Mouse (Mus musculus): Measurements from ENCODE around the gene Chst1.

Chst1 gene

DNA sequence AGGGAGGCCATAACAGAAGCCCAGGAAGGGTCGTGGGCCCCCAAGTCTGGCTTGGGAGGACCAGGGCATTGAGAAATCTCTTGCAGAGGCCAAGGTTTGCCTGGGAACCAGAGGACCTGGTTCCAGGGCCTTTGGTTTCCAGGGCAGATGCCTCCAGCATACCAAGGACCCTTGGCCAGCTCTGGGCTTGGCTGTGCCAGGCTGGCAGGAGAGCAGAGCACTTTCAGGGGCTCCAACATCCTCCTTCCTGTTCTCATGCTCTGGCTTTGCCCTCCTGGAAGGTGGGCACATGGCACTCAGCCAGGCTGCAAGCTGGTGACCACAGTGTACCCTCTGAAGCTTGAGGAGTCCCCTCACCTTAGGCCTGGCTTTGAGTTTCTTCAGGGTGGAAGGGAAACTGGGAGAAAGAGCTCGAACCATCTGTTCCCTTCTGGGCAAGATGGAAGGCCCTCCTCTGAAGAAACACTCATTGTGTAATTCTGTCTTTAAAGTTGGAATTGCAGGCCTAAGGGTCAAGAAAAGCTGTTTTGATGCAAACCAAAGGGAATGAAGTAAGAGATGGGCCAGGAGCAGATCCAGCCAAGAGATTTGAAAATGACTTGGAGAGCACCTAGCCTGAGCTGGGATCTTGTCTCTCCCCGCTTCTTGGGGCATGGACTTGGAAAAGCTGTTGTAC lies 10.3 kb downstream of the Chst1 start:
- in situ Hi-C loops (cut with MboI, MseI) = loop anchor here (5.0 kb wide), 1 partner anchor 202 kb away; no protein-coding TSS in a partner anchor

DNA sequence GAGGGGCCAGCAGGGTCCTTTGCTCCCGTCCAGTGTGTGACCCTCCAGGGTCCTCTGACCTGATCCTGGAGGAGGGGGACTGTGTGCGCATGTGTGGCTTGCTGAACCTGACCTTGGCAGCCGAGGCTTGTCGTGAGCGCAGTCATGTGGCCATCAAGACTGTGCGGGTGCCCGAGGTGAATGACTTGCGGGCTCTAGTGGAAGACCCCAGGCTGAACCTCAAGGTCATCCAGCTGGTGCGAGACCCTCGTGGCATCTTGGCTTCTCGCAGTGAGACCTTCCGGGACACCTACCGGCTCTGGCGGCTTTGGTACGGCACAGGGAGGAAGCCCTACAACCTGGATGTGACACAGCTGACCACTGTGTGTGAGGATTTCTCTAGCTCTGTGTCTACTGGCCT lies 14.1 kb downstream of the Chst1 start:
- in situ Hi-C loops (cut with MboI, MseI) = loop anchor here (5.0 kb wide), 1 partner anchor 199 kb away; no protein-coding TSS in a partner anchor

DNA sequence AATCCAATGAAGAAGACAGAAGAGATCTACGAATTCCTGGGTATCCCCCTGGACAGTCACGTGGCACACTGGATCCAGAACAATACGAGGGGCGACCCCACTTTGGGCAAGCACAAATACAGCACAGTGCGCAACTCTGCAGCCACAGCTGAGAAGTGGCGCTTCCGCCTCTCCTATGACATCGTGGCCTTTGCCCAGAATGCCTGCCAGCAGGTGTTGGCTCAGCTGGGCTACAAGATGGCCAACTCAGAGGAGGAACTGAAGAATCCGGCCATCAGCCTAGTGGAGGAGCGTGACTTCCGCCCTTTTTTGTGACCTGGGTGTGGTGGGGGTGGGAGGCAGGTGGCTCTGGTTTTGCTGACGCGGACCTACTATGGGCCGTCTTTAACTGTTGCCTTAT lies 14.6 kb downstream of the Chst1 start:
- in situ Hi-C loops (cut with MboI, MseI) = loop anchor here (5.0 kb wide), 1 partner anchor 198 kb away; no protein-coding TSS in a partner anchor

DNA sequence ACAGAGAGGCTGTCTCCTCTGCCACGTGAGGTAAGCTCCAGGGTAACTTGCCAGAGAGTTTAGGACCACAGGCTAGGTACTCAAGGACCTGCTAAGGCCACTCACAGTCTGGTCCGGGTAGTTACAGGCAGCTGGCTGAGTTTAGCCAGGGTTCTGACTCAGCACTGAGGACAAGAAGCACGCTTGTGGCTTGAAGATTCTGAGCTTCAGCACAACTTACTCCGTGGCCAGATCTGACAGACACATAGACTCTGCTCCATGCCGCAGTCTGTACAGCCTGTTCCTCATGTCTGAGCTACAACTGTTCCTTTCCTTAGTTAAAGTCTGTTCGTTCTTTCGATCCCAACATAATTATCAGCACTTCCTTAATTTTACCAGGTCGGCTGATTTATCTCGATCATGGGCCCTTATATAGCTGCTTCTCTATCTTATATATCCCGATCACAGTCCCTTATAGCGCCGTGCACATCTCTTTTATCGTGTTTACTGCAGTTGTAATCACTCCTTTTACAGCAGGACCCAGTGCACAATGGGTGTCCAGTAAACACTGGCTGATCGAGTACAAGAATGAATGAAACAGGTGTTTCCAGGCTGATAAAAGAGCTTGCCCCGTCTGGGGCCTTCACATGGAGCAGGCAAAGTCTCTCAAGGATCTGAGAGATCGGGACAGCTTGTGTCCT lies 17.7 kb downstream of the Chst1 start:
- in situ Hi-C loops (cut with MboI, MseI) = no loop called here

DNA sequence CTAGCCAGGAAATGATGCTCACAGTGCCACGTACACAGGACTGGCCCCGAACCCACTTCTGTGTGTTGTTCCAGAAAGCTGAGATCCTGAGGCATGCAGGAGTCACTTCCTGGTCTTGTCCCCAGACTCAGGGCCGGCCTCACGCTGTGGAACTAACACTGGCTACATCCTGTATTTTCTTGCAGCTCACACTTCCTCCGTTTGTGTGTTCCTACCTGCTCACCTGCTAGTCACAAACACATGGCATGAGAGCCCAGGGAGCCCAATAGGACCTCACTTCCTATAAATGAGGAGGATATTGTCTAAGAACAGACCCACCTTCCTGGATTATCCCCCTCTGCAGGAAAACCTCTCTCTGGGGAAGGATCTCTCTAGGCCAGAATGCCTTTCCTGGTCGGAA lies 18.5 kb downstream of the Chst1 start:
- in situ Hi-C loops (cut with MboI, MseI) = no loop called here

DNA sequence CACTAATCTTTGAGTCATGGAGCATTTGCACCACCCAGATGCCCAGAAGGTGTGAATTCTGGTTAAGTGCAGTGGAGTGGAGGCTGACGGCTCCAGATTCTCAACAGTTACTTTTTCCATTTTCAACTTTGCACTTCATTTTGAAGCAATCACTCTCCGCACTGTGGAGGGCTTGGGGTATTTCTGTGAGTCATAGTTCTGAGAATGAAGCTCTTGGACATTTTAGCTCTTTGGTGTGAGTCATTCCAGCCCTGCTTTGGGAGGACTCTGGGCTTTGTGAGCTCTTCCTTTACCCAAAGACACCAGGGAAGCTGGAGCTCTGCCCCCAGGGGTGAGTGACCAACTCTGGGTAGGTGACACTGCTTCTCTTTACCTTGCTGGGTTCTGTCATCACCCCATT lies 28.1 kb downstream of the Chst1 start:
- in situ Hi-C loops (cut with MboI, MseI) = no loop called here

DNA sequence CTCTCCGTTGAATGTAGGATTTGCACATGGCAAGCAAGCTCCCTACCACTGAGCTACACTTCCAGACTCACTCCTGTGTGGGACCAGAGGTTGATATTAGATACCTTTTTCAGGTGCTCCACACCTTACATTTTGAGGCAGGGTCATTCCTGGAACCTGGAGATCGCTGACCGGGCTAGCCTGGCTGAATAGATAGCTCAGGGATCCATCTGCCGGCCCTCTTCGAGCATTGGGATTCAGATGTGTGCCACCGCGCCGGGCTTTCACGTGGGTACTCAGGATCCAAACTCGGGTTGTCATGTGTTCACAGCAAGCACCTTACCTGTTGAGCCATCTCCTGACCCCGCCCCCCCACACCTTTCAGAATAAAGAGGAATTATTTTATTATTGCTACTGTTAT lies 31.3 kb downstream of the Chst1 start:
- in situ Hi-C loops (cut with MboI, MseI) = no loop called here

DNA sequence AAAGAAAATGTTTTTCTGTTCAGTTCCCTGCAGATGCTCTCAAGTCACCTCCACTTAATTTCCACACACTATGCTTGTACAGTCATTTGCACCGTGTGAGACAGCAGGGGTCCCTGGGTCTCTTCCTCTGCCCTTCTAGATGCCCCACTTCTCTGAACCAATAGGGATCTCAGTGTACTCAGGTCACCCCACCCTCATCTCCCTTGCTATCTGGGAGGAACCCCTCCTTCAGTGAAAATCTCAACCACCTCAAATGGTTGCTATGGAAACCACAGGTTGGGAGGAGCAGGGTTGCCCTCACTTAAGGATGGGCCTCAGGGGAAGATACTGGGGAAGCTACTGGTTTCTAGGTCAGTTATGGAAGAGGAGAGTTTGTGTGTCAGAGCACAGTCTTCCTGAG lies 32.5 kb downstream of the Chst1 start:
- in situ Hi-C loops (cut with MboI, MseI) = no loop called here

DNA sequence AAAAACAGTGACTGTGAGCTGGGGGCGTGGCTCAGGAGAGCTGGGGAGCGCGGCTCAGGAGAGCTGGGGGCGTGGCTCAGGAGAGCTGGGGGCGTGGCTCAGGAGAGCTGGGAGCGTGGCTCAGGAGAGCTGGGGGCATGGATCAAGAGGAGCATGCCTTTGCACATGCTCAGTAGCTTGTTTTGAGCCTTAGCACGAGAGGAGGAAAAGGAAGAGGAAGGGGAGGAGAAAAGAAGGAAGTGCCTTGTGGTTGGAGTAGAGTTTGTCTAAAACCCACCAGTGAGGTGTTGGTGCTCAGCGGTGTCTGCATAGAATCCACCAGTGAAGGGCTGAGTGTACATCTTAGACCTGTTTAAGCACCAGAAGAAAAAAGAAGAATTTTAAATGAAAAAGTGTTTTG lies 41.0 kb downstream of the Chst1 start:
- in situ Hi-C loops (cut with MboI, MseI) = no loop called here

DNA sequence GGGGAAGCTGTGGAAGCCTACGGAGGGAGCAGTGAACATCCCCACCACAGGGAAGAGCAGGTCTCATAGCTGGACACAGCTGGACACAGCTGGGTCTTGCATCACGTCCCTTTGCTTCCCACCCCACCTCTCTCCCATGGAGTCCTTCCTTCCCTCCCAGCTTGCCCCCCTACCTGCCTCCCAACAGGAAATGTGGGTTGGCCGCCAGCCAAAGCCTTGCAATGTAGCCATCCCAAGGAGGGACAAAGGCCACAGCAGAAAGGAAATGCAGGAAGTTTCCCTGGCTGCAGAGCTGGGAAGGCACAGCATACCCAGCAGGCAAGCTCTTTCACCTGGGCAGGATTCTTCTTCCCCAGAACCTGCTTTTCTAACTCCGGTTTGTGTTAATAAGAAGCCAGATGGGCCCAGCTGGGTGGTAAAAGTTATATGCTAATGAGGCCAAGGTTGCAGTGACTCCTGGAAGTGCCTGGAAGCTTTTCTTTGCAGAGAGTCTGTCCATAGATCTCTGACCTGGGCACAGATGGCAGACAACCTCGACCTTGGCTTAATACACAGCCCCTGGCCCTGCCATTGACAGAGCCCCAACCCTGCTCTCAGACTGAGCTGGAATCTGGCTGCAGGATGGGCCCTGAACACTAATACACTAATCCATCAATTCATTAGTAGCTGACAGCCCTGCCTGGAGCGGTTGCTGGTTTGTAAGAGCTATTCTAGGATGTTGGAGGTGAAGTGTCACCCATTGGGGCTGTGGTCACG lies 46.0 kb downstream of the Chst1 start:
- in situ Hi-C loops (cut with MboI, MseI) = no loop called here

DNA sequence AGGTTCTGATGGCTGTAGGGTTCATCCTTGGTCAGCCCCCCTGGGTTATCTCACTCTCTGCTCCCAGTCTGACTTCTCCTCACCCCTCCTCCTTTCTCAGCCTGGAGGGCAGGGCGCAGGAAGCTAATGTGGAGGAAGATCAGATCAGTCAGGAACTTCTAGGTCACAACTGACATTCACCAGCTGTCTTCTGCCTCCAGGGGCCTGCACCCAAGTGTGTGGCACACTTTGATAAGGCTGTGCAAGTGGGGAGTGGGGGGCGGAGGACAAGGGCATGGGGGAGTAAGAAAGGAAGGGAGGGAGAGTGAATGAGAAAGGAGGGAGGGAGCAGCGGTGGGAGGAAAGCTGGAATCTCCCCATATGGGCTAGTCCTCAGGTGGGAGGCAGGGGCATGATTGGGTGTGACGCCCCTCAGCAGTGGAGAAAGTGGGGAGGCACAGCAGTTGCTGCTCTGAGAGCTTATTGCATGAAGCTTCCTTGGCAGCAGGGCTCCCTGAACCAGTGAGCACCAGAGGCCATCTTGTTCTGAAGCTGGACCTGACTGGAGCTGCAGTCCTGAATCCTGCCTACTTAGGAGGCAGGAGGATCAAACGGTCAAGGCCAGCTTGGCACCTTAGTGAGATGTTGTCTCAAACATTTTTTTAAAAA lies 49.8 kb downstream of the Chst1 start:
- in situ Hi-C loops (cut with MboI, MseI) = no loop called here

DNA sequence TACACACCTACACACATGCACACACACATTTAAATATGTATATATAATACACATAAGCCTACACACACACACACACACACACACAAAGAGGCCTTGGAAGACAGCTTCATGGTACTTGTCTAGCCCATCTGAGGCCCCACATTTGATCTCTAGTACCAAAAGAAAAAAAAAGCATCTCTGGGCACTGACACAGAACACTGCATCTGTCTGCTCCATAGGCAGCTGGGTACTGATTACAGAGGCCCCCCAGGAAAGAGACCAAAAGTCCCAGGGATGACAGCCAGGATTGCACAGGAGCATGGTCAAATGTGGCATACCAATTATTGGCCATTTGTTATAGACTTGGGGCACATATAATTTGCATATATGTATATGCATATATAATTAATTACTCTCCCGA lies 50.9 kb downstream of the Chst1 start:
- in situ Hi-C loops (cut with MboI, MseI) = loop anchor here (10.0 kb wide), 1 partner anchor 874 kb away; no protein-coding TSS in a partner anchor

DNA sequence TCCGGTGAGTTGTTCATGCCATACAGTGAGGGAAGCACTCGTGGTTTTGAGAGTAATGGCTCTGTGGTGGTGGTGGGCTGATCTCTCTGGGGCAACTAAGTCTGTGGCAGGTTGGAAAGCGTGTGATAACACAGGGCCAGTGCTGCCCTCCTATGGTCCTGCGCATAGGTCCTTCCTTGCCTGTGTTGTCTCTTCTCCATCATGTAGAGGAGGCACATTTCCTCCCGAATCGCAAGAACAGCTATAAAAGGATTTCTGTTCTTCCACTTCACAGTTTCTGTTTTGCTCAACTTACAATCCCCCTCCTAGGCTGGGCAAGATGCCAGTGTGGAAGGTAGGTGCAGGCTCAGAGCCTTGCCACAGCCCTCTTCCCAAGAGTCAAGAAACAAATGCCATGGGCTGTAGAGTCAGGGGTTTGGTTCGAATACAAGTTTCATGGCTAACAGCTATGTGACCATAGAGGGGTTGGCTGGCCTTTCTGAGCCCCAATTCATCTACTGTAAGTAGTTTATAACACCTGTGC lies 51.8 kb downstream of the Chst1 start:
- in situ Hi-C loops (cut with MboI, MseI) = loop anchor here (10.0 kb wide), 1 partner anchor 873 kb away; no protein-coding TSS in a partner anchor

DNA sequence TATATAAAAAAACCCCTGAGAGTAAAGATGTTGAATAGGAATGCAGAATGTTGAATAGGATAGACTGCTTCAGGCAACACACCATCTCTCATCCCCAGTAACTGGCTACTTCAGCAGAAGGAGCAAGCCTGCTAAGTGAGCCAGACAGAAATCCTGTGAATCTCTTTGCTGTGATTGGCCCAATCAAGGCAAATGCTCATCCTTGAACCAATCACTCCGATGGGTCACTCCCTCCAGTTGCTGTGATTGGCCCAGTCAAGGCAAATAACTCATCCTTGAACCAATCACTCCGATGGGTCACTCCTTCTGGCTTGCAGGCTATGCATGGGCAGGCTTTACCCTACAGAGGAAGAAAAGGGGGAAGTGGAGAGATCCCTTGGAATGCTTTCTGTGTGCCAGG lies 57.7 kb downstream of the Chst1 start:
- in situ Hi-C loops (cut with MboI, MseI) = loop anchor here (10.0 kb wide), 1 partner anchor 868 kb away; no protein-coding TSS in a partner anchor

DNA sequence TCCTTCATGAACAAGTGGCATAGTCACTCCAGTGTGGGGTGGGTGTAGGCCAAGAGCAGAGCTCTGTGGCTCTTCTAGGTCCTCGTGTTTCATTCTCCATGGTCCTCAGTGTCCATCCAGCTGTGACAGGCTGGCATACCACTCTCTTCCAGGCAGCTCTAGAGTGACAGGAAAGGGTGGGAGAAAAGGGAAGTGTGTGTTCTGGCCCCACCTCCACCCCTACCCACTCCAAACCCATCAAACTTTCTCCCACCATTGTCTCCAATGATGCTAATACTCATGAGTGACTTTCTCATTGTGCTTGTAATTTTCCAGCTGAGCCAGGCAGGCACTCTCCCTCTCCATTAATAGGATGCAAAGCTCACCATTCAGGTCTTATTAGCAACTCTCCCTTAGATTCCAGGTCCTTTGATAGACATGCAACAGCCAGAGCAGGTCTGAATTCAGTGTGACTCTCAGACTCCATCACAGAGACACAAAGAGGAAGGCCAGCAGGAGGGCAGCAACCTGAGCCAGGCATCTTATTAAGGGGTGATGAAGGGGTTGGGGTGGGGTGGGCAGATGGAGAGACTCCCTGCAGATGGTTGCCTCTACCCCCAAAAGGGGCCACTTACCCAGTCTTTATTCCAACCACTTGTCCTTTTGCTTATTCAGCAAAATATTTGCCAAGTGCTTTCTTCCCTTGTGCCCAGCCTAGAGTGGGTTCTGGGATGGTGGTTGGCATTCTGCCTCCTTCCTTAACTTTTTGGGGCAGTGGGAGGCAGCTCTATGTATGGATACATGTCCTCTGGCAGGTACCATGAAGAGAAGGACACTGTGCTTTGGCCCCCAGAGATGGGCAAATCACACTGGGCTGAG lies 59.0 kb downstream of the Chst1 start:
- in situ Hi-C loops (cut with MboI, MseI) = loop anchor here (10.0 kb wide), 1 partner anchor 866 kb away; no protein-coding TSS in a partner anchor

DNA sequence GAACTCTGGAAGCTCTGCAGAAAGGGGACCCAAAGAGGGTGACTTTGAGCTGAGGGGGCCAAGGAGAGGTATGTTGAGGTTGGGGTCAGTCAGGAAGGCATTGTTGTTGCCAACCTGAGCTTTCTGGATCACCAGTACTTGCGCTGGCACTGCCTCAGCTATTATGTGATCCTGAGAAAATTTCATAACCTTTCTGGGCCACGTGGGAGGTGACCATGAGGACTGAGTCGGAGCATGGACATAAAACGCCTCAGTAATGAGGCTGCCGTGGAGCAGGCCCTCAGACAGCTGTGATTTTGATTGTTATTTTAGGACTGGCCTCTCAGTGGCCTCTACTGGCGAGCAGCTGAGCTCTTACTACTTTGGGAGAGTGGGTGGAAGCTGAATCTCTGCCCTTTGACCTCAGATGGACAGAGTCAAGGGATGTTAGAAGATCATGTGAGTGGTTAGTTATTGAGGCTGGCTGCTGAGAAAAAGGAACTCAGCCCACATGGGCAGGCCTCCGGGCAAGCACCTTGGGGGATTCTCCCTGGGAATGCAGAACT lies 60.1 kb downstream of the Chst1 start:
- in situ Hi-C loops (cut with MboI, MseI) = loop anchor here (10.0 kb wide), 1 partner anchor 865 kb away; no protein-coding TSS in a partner anchor

DNA sequence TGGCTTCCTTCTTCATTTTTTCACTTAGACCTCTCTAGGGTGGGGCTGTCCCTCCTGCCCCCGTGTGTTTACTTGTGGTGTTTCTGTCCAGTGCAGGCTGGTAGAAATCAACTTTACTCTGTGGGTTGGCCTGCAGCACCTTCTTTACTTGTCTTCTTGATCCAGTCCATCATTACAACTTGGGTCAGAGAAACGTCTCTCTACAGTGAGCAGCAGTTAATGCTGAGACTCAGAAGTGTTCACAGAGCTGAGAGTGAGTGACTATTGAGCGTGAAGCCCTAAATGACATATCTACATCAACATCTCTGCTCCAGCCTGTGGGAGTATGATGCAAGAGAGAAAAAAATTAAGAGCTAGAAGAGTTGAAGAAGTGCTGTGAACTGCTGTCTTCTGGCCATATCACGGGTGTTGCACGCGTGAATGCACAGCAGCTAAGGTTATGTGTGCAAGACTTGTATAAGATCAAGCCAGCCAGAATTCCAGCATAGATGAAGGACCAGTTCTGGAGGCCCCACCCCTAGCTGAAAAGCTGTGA lies 63.1 kb downstream of the Chst1 start:
- in situ Hi-C loops (cut with MboI, MseI) = no loop called here
